Mouse (Mus musculus): Measurements from ENCODE around the gene Nip7. TPM values are rescaled to one million over a fixed set of nuclear protein-coding genes. Genes with fewer than 3 reads are reported as not detected.

Gene Nip7
- polyA plus RNA-seq (2012; fragmentation: generic; extraction: Trizol), result 10 to 100 TPM; 36.2 to 37.1 TPM

DNA sequence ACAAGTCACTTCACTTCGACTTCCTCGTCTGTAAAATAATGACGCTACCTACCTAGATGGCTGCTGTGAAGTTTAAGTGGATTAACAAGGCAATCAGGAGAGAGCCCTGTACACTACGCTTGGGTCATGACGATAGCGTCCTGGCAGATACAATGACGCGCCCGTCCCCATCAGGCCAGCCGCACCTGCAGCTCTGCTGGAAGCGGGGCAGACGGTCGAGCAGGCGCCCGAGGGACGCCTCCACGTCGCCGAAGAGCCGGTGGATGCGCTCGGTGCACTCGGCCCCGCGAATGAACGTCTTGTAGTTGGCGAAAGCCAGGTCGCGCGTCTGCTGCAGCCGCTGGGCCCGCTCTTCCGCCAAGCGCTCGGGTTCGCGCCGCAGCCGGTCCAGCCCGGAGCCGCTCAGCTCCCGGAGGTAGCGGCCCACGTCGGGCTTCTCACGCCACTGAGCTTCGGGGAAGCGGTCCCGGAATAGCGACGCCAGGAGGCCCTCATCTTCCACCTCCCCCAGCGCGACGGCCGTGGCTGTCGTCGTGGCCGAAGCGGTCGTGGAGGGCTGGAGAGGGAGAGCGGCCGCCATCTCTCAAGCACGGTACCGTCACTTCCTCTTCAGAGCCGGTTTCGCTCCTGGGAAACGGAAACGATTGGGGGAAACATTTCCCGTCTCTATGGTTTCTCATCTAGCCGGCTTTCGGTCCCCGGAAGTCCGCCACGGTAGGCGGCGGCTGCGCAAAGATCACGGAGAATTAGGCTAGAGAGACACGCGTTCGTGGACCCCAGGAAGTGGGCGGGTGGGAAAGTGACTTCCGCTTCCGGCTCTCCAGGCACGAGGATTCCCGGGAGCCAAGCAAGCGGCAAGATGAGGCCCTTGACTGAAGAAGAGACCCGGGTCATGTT lies at the start of gene Nip7, which contains the start of gene Cog8:
Gene Nip7 (plus strand): TSS at position 802 of the 897 bp plus-strand sequence.
Gene Cog8 (minus strand): TSS at position 614 of the 897 bp plus-strand sequence.

DNA sequence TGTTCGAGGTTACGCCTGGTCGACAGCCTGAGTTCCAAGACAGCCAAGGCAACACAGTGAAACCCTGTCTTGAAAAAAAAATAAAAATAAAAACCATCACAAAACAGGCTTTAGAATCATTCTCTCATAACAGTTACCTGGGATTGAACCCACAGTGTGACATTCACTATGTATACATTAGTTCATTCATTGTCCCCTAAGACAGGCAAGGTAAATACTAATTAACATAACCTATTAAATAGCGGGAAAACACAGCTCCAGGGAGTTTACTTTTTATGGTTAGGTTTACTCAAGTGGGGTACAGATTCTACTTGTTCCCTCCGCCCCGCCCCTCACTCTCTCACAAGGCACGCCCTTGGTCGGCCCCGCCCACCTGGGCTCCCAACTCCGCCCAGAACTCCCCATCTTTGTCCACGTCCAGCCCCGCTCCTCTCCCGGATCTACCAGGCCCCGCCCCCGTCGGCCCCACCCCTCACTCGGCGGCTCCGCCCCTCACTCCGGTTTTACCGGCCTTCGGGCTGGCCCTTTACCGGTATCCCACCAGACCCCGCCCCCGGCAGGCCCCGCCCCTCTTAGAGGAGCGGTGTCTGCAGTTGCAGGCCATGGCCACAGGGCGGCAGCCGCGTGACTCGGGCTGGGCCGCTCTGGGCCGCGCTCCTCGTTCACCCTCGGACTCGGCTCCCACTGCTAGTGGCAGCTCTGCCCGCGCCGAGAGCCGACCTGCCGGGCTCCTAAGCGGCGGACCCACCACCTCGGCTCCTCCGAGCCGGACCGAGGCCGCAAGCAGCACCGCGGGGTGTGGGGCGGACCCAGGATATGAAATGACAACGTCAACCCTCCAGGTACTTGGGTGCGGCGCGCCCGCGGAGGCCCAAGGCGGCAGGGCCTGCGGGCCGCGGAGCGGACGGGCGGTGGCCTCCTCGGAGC lies 25.8 kb upstream of the Nip7 start, which contains the start of gene Vps4a:
Gene Vps4a (plus strand): TSS at position 573 of the 927 bp plus-strand sequence.

DNA sequence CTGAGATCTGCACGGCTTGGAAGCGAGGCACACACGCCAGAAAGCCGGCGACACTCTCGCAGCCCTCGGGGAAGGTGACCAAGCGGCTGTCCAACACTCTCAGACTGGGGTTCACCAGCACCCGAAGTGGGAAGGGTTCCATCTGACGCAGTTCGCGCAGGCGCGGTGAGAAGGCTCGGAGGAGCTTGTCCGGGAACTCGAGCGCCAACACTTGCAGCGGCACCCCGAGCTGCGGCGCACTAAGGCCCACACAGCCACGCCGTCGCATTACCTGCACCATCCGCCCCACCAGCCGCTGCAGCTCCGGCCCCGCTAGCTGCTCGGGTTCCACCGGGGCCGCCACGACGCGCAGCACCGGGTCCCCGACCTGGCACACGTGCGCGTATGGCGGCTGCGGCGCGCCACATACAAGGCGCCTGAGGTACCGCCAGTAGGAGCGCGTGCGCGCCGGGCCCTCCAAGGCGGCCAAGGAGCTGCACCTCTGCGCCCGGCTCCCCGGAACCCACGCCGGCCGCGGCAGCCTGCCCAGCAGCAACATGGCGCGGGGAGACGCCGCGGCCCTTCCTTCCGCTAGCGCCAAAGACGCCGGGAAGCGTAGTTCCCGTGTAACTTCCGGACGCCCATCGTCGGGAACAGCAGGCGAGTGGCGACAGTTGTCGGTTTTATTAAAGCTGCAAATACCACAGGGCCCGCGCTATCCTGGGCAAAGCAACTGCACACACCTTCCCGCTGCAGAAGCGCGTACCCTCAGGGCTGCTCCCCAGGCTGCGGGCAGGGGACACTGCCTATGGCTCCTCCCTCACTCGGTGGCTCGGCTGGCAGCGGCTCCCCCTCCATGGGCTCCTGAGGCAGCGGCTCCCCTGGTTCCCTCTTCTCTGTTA lies 8.4 kb upstream of the Nip7 start, which contains the start of gene Pdf:
Gene Pdf (minus strand): TSS at position 554 of the 881 bp plus-strand sequence.

DNA sequence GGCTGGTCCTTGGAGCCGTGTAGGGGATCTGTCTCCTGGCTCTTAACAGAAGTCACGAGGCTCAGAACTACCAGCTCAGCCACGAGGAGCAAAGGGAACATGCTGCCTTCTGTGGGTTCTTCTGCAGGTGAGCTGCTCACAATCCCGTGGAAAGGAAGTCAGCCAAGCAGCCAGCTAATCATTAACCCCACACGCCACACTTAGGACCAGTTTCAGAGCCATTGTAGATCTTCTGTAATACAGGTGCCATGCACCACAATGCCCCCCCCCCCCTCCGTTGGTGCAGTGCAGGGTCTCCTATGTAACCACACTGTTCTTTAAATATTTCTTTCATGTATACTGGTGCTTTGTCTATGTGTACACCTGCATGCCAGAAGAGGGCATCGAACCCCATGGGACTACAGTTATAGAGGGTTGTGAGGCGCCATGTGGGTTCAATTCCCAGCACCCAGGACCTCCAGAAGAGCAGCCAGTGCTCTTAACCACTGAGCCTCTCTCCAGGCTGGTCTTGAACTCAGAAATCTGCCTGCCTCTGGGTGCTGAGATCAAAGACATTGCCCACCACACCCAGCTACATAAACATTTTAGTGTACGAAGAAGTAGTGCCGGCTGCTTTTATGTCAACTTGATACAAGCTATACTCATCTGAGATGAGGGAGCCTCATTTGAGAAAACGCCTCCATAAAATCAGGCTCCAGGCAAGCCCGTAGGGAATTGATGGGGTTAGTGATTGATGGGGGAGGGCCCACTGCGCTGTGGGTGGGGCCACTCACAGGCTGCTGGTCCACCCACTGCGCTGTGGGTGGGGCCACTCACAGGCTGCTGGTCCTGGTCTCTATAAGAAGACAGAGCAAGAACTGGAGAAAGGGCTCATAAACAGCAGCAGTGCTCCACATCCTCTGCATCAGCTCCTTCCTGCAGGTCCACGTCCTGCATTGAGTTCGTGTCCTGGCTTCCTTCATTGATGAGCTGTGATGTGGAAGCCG lies 9.1 kb downstream of the Nip7 start, which contains the start of gene Tmed6:
Gene Tmed6 (minus strand): TSS at position 134 of the 986 bp plus-strand sequence.

DNA sequence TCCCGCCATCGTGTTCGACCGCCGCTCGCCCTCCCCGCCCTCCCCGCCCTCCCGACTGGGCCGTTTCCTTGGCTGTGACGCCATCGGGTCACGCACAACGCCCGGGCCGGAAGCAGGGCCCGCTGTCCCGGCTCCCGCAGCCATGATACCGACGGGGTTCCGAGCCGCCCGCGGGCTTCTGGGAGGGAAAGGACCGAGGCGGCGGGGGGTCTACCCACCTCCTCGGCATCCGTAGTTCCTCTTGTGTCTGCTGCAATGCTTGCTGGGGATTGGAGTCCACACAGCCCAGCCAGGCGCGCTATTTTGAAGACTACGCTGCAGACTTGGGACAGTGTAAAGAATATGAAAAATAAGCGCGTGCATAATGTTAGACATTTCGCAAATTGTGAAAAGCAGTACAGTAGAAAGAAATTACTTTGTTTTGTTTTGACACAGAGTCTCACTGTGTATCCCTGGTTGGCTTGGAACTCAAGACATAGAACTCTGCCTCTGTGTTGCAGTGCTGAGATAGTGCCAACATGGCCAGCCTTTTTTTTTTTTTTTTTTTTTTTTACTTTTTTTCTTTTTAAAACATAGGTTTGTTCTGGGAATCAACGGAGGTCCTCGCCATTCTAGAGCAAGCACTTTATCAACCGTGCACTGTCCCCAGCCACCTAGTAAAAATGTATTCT lies 39.8 kb downstream of the Nip7 start, which contains the start of gene Terf2:
Gene Terf2 (minus strand): TSS at position 182 of the 671 bp plus-strand sequence.

Other genes starting within 250 kb of the Nip7 start
- under 1 TPM; 0.01 to 0.58 TPM for gene Has3, start 186.6 kb upstream of the Nip7 start, polyA plus RNA-seq (2012; fragmentation: generic; extraction: Trizol)
- 10 to 100 TPM; 18.7 to 21.2 TPM for gene Utp4, start 163.2 kb upstream of the Nip7 start, polyA plus RNA-seq (2012; fragmentation: generic; extraction: Trizol)
- gene Sntb2, start 121.1 kb upstream of the Nip7 start, polyA plus RNA-seq (2012; fragmentation: generic; extraction: Trizol), result 10 to 100 TPM in 1 of 2 experiments, under 1 TPM in 1; 0.95 to 15.0 TPM
- 10 to 100 TPM; 18.1 to 47.6 TPM for gene Vps4a, start 25.7 kb upstream of the Nip7 start, polyA plus RNA-seq (2012; fragmentation: generic; extraction: Trizol)
- gene Pdf, start 8.3 kb upstream of the Nip7 start, polyA plus RNA-seq (2012; fragmentation: generic; extraction: Trizol), result 10 to 100 TPM in 1 of 2 experiments, 1 to 10 TPM in 1; 2.2 to 10.3 TPM
- 10 to 100 TPM; 20.6 to 21.8 TPM for gene Cog8, start 188 bp upstream of the Nip7 start, polyA plus RNA-seq (2012; fragmentation: generic; extraction: Trizol)
- gene Tmed6, start 8.8 kb downstream of the Nip7 start, polyA plus RNA-seq (2012; fragmentation: generic; extraction: Trizol), result not detected
- gene Terf2, start 39.7 kb downstream of the Nip7 start, polyA plus RNA-seq (2012; fragmentation: generic; extraction: Trizol), result 10 to 100 TPM in 1 of 2 experiments, 1 to 10 TPM in 1; 8.7 to 24.4 TPM
- gene Cyb5b, start 93.8 kb downstream of the Nip7 start, polyA plus RNA-seq (2012; fragmentation: generic; extraction: Trizol), result 10 to 100 TPM in 1 of 2 experiments, 1 to 10 TPM in 1; 8.3 to 34.6 TPM
- 10 to 100 TPM in 1 of 2 experiments, under 1 TPM in 1; 0.66 to 10.1 TPM for gene Nfat5, start 236.6 kb downstream of the Nip7 start, polyA plus RNA-seq (2012; fragmentation: generic; extraction: Trizol)

Measured in C3H10T1/2 (cell line).